Mouse (Mus musculus): ENCODE results near the gene Ube4a. TPM values are rescaled to one million over a fixed set of nuclear protein-coding genes. Genes with fewer than 3 reads are reported as not detected.

Gene Ube4a
- 10 to 100 TPM; 67.0 to 73.5 TPM for total RNA-seq (2021)
- long read RNA-seq, partial matches to known transcripts, result 1 of 13 reads
- long read RNA-seq, other reads (novel, unspliced or antisense), result 11 of 13 reads

- peak; percentile 99 for DNase-seq (ENCODE audit: low spot score in 2 of 2)
Observed at GRCm38 (mm10) chr9:44965126-44965832, at the start of gene Ube4a. Gene Ube4a, minus strand, starts transcription at chr9:44965600.

GRCm38 (mm10) chr9:45014879-45015278, 49.5 kb upstream of the Ube4a start:
- DNase-seq (ENCODE audit: low spot score in 2 of 2), result no peak

- no peak for DNase-seq (ENCODE audit: low spot score in 2 of 2)
Observed at GRCm38 (mm10) chr9:45011291-45011690, 45.9 kb upstream of the Ube4a start.

GRCm38 (mm10) chr9:45010461-45010860, 45.1 kb upstream of the Ube4a start:
- DNase-seq (ENCODE audit: low spot score in 2 of 2), result no peak

- no peak for DNase-seq (ENCODE audit: low spot score in 2 of 2)
Observed at GRCm38 (mm10) chr9:45009180-45010078, 44.0 kb upstream of the Ube4a start, which contains the start of gene Cd3e. Gene Cd3e, minus strand, starts transcription at chr9:45009627.

- DNase-seq (ENCODE audit: low spot score in 2 of 2), result no peak
Observed at GRCm38 (mm10) chr9:45008342-45008741, 42.9 kb upstream of the Ube4a start.

- DNase-seq (ENCODE audit: low spot score in 2 of 2), result no peak
Observed at GRCm38 (mm10) chr9:45007404-45007803, 42.0 kb upstream of the Ube4a start.

GRCm38 (mm10) chr9:45000249-45000648, 34.8 kb upstream of the Ube4a start:
- DNase-seq (ENCODE audit: low spot score in 2 of 2), result no peak

- DNase-seq (ENCODE audit: low spot score in 2 of 2), result no peak
Observed at GRCm38 (mm10) chr9:44999776-45000175, 34.4 kb upstream of the Ube4a start.

- peak in 1 of 2 experiments; percentile 16 for DNase-seq (ENCODE audit: low spot score in 2 of 2)
Observed at GRCm38 (mm10) chr9:44999171-44999570, 33.8 kb upstream of the Ube4a start.

- DNase-seq (ENCODE audit: low spot score in 2 of 2), result no peak
Observed at GRCm38 (mm10) chr9:44998138-44998537, 32.7 kb upstream of the Ube4a start.

GRCm38 (mm10) chr9:44996590-44996989, 31.2 kb upstream of the Ube4a start:
- no peak for DNase-seq (ENCODE audit: low spot score in 2 of 2)

- no peak for DNase-seq (ENCODE audit: low spot score in 2 of 2)
Observed at GRCm38 (mm10) chr9:44994962-44995361, 29.6 kb upstream of the Ube4a start.

- no peak for DNase-seq (ENCODE audit: low spot score in 2 of 2)
Observed at GRCm38 (mm10) chr9:44993268-44993667, 27.9 kb upstream of the Ube4a start.

- DNase-seq (ENCODE audit: low spot score in 2 of 2), result no peak
Observed at GRCm38 (mm10) chr9:44992271-44992670, 26.9 kb upstream of the Ube4a start.

- DNase-seq (ENCODE audit: low spot score in 2 of 2), result no peak
Observed at GRCm38 (mm10) chr9:44991821-44992220, 26.4 kb upstream of the Ube4a start.

GRCm38 (mm10) chr9:44986976-44987375, 21.6 kb upstream of the Ube4a start:
- no peak for DNase-seq (ENCODE audit: low spot score in 2 of 2)

- no peak for DNase-seq (ENCODE audit: low spot score in 2 of 2)
Observed at GRCm38 (mm10) chr9:44986242-44986781, 20.9 kb upstream of the Ube4a start.

- no peak for DNase-seq (ENCODE audit: low spot score in 2 of 2)
Observed at GRCm38 (mm10) chr9:44985721-44986161, 20.3 kb upstream of the Ube4a start.

- no peak for DNase-seq (ENCODE audit: low spot score in 2 of 2)
Observed at GRCm38 (mm10) chr9:44983001-44983400, 17.6 kb upstream of the Ube4a start.

- no peak for DNase-seq (ENCODE audit: low spot score in 2 of 2)
Observed at GRCm38 (mm10) chr9:44982531-44982930, 17.1 kb upstream of the Ube4a start.

- no peak for DNase-seq (ENCODE audit: low spot score in 2 of 2)
Observed at GRCm38 (mm10) chr9:44982081-44982480, 16.7 kb upstream of the Ube4a start.

Data from layer of hippocampus, adult 18-20 months (tissue).